ENCODE assay signal across 15 mouse cellular contexts in genomic region chr12:102661772-102662171, GRCm38 (mm10). TPM values are rescaled to one million over a fixed set of nuclear protein-coding genes. Genes with fewer than 3 reads are reported as not detected.
DNase-seq lines count a peak whose midpoint lies in the region; ATAC-seq and TF ChIP-seq lines count a peak whose summit lies in the region.
"Had no signal": no experiment of that assay in that cellular context is flagged by ENCODE, and none has a peak within 500 bp of the region (broad histone marks: within the 10 kb centered on the region; RNA-seq: fewer than 3 reads in every experiment).

No protein-coding gene starts in this region.

- ATAC-seq in forebrain, embryonic 16.5 days: no peak
- no peak for ATAC-seq in forebrain, postnatal 0 days
- ATAC-seq in limb, embryonic 15.5 days (ENCODE audit: insufficient number of reproducible peaks, low FRiP score, low TSS enrichment, low read depth): no peak

- no peak for TF ChIP-seq CTCF in forebrain, postnatal 0 days (IDR thresholded peaks at IDR 0.05; ENCODE audit: low read depth)
- TF ChIP-seq CTCF in cortical plate, adult 2 months (IDR thresholded peaks at IDR 0.05; ENCODE audit: extremely low read depth, insufficient read depth, low read length): no peak

- 83% methylated on average over 7 of the region's 7 CpGs for WGBS in forebrain, embryonic 16.5 days
- 84% methylated on average over 7 of the region's 7 CpGs for whole genome bisulfite sequencing in forebrain, postnatal 0 days
- 64% methylated on average over 7 of the region's 7 CpGs for WGBS in limb, embryonic 15.5 days

- H3K9me3 ChIP-seq in forebrain, embryonic 16.5 days (ENCODE audit: control insufficient read depth, low read length): 0 out of 2 replicates have a peak, but pooled peaks cover 3% of the 10 kb centered on the region
- H3K9me3 ChIP-seq in forebrain, postnatal 0 days (ENCODE audit: low read length): no peaks in the 10 kb centered on the region
- no peaks in the 10 kb centered on the region for H3K9me3 ChIP-seq in limb, embryonic 15.5 days
- H3K9me3 ChIP-seq: heart, embryonic 10.5 days had no signal

- H3K4me2 ChIP-seq in forebrain, embryonic 16.5 days (ENCODE audit: low read length): no peak overlapping the region
- no peak overlapping the region for H3K4me2 ChIP-seq in forebrain, postnatal 0 days (ENCODE audit: low read depth)
- H3K4me2 ChIP-seq in limb, embryonic 15.5 days: no peak overlapping the region

- no peak for DNase-seq in forebrain, postnatal 0 days
- DNase-seq in left cerebral cortex, adult 18-20 months (ENCODE audit: low spot score in 2 of 2): peak; percentile 45 to 58
- no peak for DNase-seq in left cerebral cortex, adult 11 months (ENCODE audit: low spot score)
- no peak for DNase-seq in layer of hippocampus, postnatal 25 days (ENCODE audit: extremely low spot score in 1 of 2, low spot score in 1 of 2)
- no peak for DNase-seq in B cell, adult 2 months
- DNase-seq: layer of hippocampus, postnatal 36 days; retina, postnatal 1 day; thymus, postnatal 25 days had no signal

- no peaks in the 10 kb centered on the region for H3K36me3 ChIP-seq in forebrain, embryonic 16.5 days (ENCODE audit: control insufficient read depth, insufficient read depth)
- no peaks in the 10 kb centered on the region for H3K36me3 ChIP-seq in forebrain, postnatal 0 days (ENCODE audit: insufficient read depth)
- no peaks in the 10 kb centered on the region for H3K36me3 ChIP-seq in limb, embryonic 15.5 days
- H3K36me3 ChIP-seq: heart, embryonic 10.5 days had no signal

- no peak overlapping the region for H3K4me3 ChIP-seq in forebrain, embryonic 16.5 days (replicated peaks; ENCODE audit: low read length)
- no peak overlapping the region for H3K4me3 ChIP-seq in forebrain, postnatal 0 days (ENCODE audit: low read depth, low read length)
- H3K4me3 ChIP-seq in cortical plate, adult 2 months (ENCODE audit: insufficient read depth, low read length): no peak overlapping the region
- no peak overlapping the region for H3K4me3 ChIP-seq in limb, embryonic 15.5 days
- H3K4me3 ChIP-seq: heart, embryonic 10.5 days; myocyte had no signal

- no peak for TF ChIP-seq POLR2A in cortical plate, adult 2 months (IDR thresholded peaks at IDR 0.05; ENCODE audit: extremely low read depth, insufficient read depth, low read length)

- H3K9ac ChIP-seq in forebrain, embryonic 16.5 days (replicated peaks; ENCODE audit: low read depth, low read length): no peak overlapping the region
- H3K9ac ChIP-seq in forebrain, postnatal 0 days: no peak overlapping the region
- 0 out of 2 replicates have a peak overlapping the region, but pooled peaks have one; percentile 14 for H3K9ac ChIP-seq in limb, embryonic 15.5 days
- H3K9ac ChIP-seq: liver, embryonic 14.5 days had no signal

- H3K27me3 ChIP-seq in forebrain, embryonic 16.5 days (replicated peaks; ENCODE audit: control insufficient read depth, insufficient read depth, low read length): no peaks in the 10 kb centered on the region
- H3K27me3 ChIP-seq in forebrain, postnatal 0 days (ENCODE audit: insufficient read depth, low read length): no peaks in the 10 kb centered on the region
- H3K27me3 ChIP-seq in limb, embryonic 15.5 days: no peaks in the 10 kb centered on the region

- H3K27ac ChIP-seq in forebrain, embryonic 16.5 days (ENCODE audit: low read length): peak overlapping the region; percentile 35; the same call in 1 of the 2 replicates
- H3K27ac ChIP-seq in forebrain, postnatal 0 days (ENCODE audit: low read depth, low read length): no peak overlapping the region
- H3K27ac ChIP-seq in cortical plate, adult 2 months (ENCODE audit: insufficient read depth, low read length): peak overlapping the region; percentile 25; the same call in 1 of the 2 replicates
- H3K27ac ChIP-seq in limb, embryonic 15.5 days: 0 out of 2 replicates have a peak overlapping the region, but pooled peaks have one; percentile 1
- H3K27ac ChIP-seq: heart, embryonic 10.5 days; kidney, postnatal 0 days; liver, embryonic 14.5 days had no signal

- H3K4me1 ChIP-seq in forebrain, embryonic 16.5 days (replicated peaks; ENCODE audit: control insufficient read depth, insufficient read depth, low read length): peaks cover 2% of the 10 kb centered on the region; the same call in 1 of the 2 replicates
- no peaks in the 10 kb centered on the region for H3K4me1 ChIP-seq in forebrain, postnatal 0 days (ENCODE audit: insufficient read depth)
- peaks cover 2% of the 10 kb centered on the region for H3K4me1 ChIP-seq in cortical plate, adult 2 months (ENCODE audit: control insufficient read depth, insufficient read depth, low read length)
- peaks cover 13% of the 10 kb centered on the region for H3K4me1 ChIP-seq in limb, embryonic 15.5 days

RNA-seq across cellular contexts. Expression of gene Itpk1, which starts 43.0 kb away (rescaled TPM):
- polyA plus RNA-seq in forebrain, embryonic 16.5 days (2015; fragmentation: Nextera tagmentation; extraction: Ambion mirVana): 66.5 and 68.7 TPM in 2 replicates
- total RNA-seq in forebrain, postnatal 0 days (2014; rRNA removed): 47.5 and 66.5 TPM in 2 replicates
- 47.6 and 50.8 TPM in 2 replicates for polyA plus RNA-seq in forebrain, postnatal 0 days (2015; fragmentation: Nextera tagmentation; extraction: Ambion mirVana)
- 10 to 100 TPM; 56.0 to 63.6 TPM for total RNA-seq in left cerebral cortex, adult 18-20 months (2021)
- polyA plus RNA-seq in cortical plate, adult 2 months (2012; rRNA removed): 42.6 and 42.7 TPM in 2 replicates
- 10.1 and 10.9 TPM in 2 replicates for polyA plus RNA-seq in limb, embryonic 15.5 days (2015; fragmentation: Nextera tagmentation; extraction: Ambion mirVana)
- 10 to 100 TPM; 56.4 to 66.2 TPM for total RNA-seq in layer of hippocampus, postnatal 25 days (2021)

Comparison
In these comparisons a context has a peak if more than half of its experiments do, and no peak if none do; other contexts are left out.
1. DNase-seq: peak in left cerebral cortex, adult 18-20 months (2 of 2); none in forebrain, postnatal 0 days (single experiment), left cerebral cortex, adult 11 months (single experiment), layer of hippocampus, postnatal 25 days (0 of 2) and B cell, adult 2 months (0 of 2).